In genomic region chr5:74730601-74731000, GRCm38 (mm10) we compare ENCODE assay signal across 15 mouse cellular contexts.
"Had no signal": no experiment of that assay in that cellular context is flagged by ENCODE, and none has a peak within 500 bp of the region (broad histone marks: within the 10 kb centered on the region; RNA-seq: fewer than 3 reads in every experiment).

No protein-coding gene starts in this region.

- H3K27me3 ChIP-seq: neural tube, embryonic 15.5 days; stomach, embryonic 15.5 days had no signal

- DNase-seq: retina, postnatal 1 day; right cerebral cortex, adult 18-20 months; right cerebral cortex, postnatal 14 days; right cerebral cortex, postnatal 25 days; right cerebral cortex, postnatal 4 days; spleen, adult 18-20 months; thymus, adult 18-20 months; thymus, adult 2 months; thymus, postnatal 14 days; thymus, postnatal 25 days; thymus, postnatal 36 days; thymus, postnatal 4 days had no signal

- H3K9me3 ChIP-seq: neural tube, embryonic 15.5 days; stomach, embryonic 15.5 days had no signal

- H3K9ac ChIP-seq: neural tube, embryonic 15.5 days; stomach, embryonic 15.5 days had no signal

- H3K27ac ChIP-seq: neural tube, embryonic 15.5 days; stomach, embryonic 15.5 days; stomach, postnatal 0 days had no signal

- H3K4me3 ChIP-seq: neural tube, embryonic 15.5 days; stomach, embryonic 15.5 days had no signal

- H3K36me3 ChIP-seq: neural tube, embryonic 15.5 days; stomach, embryonic 15.5 days had no signal

- H3K4me2 ChIP-seq: neural tube, embryonic 15.5 days; stomach, embryonic 15.5 days had no signal
